Mouse (Mus musculus) olfactory bulb, adult 2 months (tissue): ENCODE measurements around the gene Gstp2. TPM values are rescaled to one million over a fixed set of nuclear protein-coding genes. Genes with fewer than 3 reads are reported as not detected.
"Not testable (repeated sequence)": the region's sequence is repeated elsewhere in the genome, so short reads cannot be mapped to it uniquely, and the experiment has no call there.

Source experiments
- H3K27ac ChIP-seq: fragments of 200-500 bp; 2 replicates; pipeline ENCODE4 v1.5.1; 2012; ENCODE audit warnings: low read depth, low read length; ENCODE audit not compliant: insufficient read depth
- H3K4me1 ChIP-seq: fragments of 200-500 bp; 2 replicates; pipeline ENCODE4 v1.6.1; 2012; ENCODE audit warnings: low read length; ENCODE audit not compliant: control insufficient read depth, insufficient read depth
- H3K4me3 ChIP-seq: fragments of 200-500 bp; 2 replicates; pipeline ENCODE4 v1.5.1; 2012; ENCODE audit warnings: mild to moderate bottlenecking, low read depth, low read length, moderate library complexity; ENCODE audit not compliant: insufficient read depth
- CTCF ChIP-seq: fragments of 200-500 bp; IDR thresholded peaks from 2 replicates; pipeline ENCODE4 v1.5.1; 2012; ENCODE audit warnings: low read depth, mild to moderate bottlenecking, low read length, moderate library complexity; ENCODE audit not compliant: insufficient read depth
- POLR2A ChIP-seq: fragments of 200-500 bp; IDR thresholded peaks from 2 replicates; pipeline ENCODE4 v1.6.1; 2012; ENCODE audit warnings: mild to moderate bottlenecking, low read depth, low read length, moderate library complexity; ENCODE audit not compliant: insufficient read depth
- WGBS: fragments of 180-500 bp; shearing (Covaris S2); methylation state at CpG from one replicate; pipeline ENCODE4 v1.1.7; 2018; 5-methylcytosine and 5-hydroxymethylcytosine counted together
- polyA plus RNA-seq: library from polyadenylated mRNA; stranded (reverse); fragments of >200 nt; gene quantifications from 2 replicates; pipeline ENCODE4 v1.2.4, GENCODE M21; 2012; ENCODE audit warnings: low replicate concordance; ENCODE audit not compliant: missing spikeins, insufficient read depth, insufficient read length

Gene Gstp2
- polyA plus RNA-seq, 1 experiment: not detected

- Histone ChIP-seq H3K4me3 (no peak overlapping the region), H3K27ac (no peak overlapping the region), H3K4me1 (no peaks in the 10 kb centered on the region)
- no peak for TF ChIP-seq POLR2A
- no peak for TF ChIP-seq CTCF
- WGBS: 83% methylated on average over 6 of the region's 6 CpGs
These were observed 15.2 kb upstream of the Gstp2 start for GRCm38 (mm10) chr19:4060899-4061465.

GRCm38 (mm10) chr19:4060044-4060898 is 14.4 kb upstream of the Gstp2 start:
- H3K4me1 ChIP-seq, H3K27ac ChIP-seq, H3K4me3 ChIP-seq: not testable (repeated sequence)
- 90% methylated on average over 8 of the region's 8 CpGs for WGBS

GRCm38 (mm10) chr19:4059069-4059740 is 13.4 kb upstream of the Gstp2 start, which contains the start of gene Gstp3:
Gene Gstp3, minus strand, starts transcription at chr19:4059569.
- TF ChIP-seq CTCF (no peak), POLR2A (no peak)
- Histone ChIP-seq H3K27ac (no peak within 1 kb of the TSS), H3K4me3 (no peak within 1 kb of the TSS), H3K4me1 (no peaks in the 10 kb centered on the region)
- 82% methylated on average over 15 of the region's 15 CpGs for WGBS

- Histone ChIP-seq H3K4me3 (no peak overlapping the region), H3K4me1 (no peaks in the 10 kb centered on the region), H3K27ac (no peak overlapping the region)
- WGBS: 96% methylated on average over 5 of the region's 5 CpGs
- TF ChIP-seq POLR2A (no peak), CTCF (no peak)
These were observed 12.8 kb upstream of the Gstp2 start for GRCm38 (mm10) chr19:4058581-4058980.

- Histone ChIP-seq H3K4me3 (no peak overlapping the region), H3K27ac (no peak overlapping the region), H3K4me1 (no peaks in the 10 kb centered on the region)
- TF ChIP-seq POLR2A (no peak), CTCF (no peak)
- WGBS: 98% methylated on average over 7 of the region's 7 CpGs
These were observed 12.1 kb upstream of the Gstp2 start for GRCm38 (mm10) chr19:4057962-4058361.

DNA sequence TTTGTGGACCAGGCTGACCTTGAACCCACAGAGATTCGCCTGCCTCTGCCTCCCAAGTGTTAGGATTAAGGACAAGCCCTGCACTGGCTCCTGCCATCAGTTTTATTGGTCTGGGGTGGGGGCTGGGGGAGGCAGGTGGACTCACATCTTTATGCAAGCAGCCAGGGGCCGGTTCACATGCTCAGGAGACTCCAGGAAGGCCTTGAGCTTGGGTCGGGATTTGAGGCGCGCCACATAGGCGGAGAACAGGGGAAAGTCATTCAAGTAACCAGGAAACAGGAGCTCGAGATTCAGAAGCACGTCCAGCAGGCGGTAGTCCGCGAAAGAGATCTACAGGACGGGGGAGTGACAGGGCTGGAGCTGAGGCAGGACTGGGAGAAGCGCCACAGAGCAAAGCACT is 11.6 kb upstream of the Gstp2 start:
- 89% methylated on average over 13 of the region's 13 CpGs for WGBS

GRCm38 (mm10) chr19:4056727-4057126 is 10.9 kb upstream of the Gstp2 start:
- WGBS: 63% methylated on average over 4 of the region's 4 CpGs
- no peak overlapping the region for H3K27ac ChIP-seq
- TF ChIP-seq CTCF (no peak), POLR2A (no peak)
- H3K4me1 ChIP-seq: no peaks in the 10 kb centered on the region
- no peak overlapping the region for H3K4me3 ChIP-seq

More for the DNA sequence above, 11.6 kb upstream of the Gstp2 start:
- H3K4me1 ChIP-seq: no peaks in the 10 kb centered on the region
- H3K27ac ChIP-seq: no peak overlapping the region
- TF ChIP-seq POLR2A (no peak), CTCF (no peak)
- no peak overlapping the region for H3K4me3 ChIP-seq

DNA sequence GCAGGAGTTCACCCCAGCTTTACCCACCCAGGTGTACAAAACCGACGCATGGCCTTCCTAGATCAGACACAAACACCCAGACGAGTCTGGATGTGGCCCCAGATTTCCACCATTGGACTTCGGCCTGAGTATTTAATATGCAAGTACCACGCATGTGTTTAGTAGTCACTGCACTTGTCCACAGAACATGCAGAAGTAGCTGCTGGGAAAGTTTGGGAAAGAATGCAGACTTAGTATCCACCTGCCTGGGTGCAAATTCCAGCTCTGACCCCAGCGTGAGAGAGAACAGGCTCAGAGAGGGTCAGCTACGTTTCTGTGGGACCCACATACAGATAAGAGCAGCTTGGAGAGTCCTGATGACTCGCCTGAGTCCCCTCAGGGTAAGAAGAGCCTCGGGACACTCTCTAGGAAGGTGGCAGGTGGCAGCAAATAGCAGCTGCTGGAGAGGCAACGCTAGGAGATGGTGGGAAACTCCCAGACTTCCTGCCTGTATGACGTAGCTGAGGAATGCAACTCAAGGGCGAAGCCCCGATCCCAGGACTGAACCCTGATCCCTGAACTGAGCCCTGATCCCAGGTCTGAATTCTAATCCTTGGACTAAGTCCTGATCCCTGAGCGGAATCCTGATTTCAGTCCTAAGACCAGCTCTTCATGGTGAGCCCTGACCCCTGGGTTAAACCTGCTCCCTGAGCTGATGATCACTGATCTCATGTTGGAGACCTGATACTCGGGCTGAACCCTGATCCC is 10.3 kb upstream of the Gstp2 start:
- no peak for TF ChIP-seq CTCF
- no peak for TF ChIP-seq POLR2A
- no peak overlapping the region for H3K4me3 ChIP-seq
- no peak overlapping the region for H3K27ac ChIP-seq
- WGBS: 67% methylated on average over 15 of the region's 15 CpGs
- H3K4me1 ChIP-seq: no peaks in the 10 kb centered on the region
